Mouse (Mus musculus): Measurements from ENCODE around the gene Fam129a. TPM values are rescaled to one million over a fixed set of nuclear protein-coding genes. Genes with fewer than 3 reads are reported as not detected.

Fam129a gene
- polyA plus RNA-seq, 1 experiment from 2014 or later: 4.6 TPM

GRCm38 (mm10) chr1:151697901-151698641 is 127.1 kb downstream of the Fam129a start:
- 75% methylated on average over 7 of the region's 7 CpGs for WGBS
- ATAC-seq (ENCODE audit: insufficient read depth): no peak
- no peaks in the 10 kb centered on the region; the same call in 1 of the 2 replicates for H3K4me1 ChIP-seq (ENCODE audit: insufficient read depth)
- no peak overlapping the region for H3K9ac ChIP-seq
- H3K27me3 ChIP-seq (ENCODE audit: insufficient read depth, low read length): no peaks in the 10 kb centered on the region
- no peaks in the 10 kb centered on the region for H3K36me3 ChIP-seq (ENCODE audit: insufficient read depth)
- H3K27ac ChIP-seq (ENCODE audit: low read depth): no peak overlapping the region
- DNase-seq: no peak
- TF ChIP-seq CTCF (IDR thresholded peaks at IDR 0.05; ENCODE audit: low read depth): no peak
- H3K9me3 ChIP-seq (ENCODE audit: low read depth, low read length): no peaks in the 10 kb centered on the region
- no peak overlapping the region for H3K4me3 ChIP-seq (ENCODE audit: low read depth, low read length)
- no peak overlapping the region for H3K4me2 ChIP-seq

- 64% methylated on average over 7 of the region's 7 CpGs for WGBS
- no peak for DNase-seq
- H3K9ac ChIP-seq: no peak overlapping the region
- H3K4me3 ChIP-seq (ENCODE audit: low read depth, low read length): no peak overlapping the region
- no peak overlapping the region for H3K4me2 ChIP-seq
- no peaks in the 10 kb centered on the region for H3K36me3 ChIP-seq (ENCODE audit: insufficient read depth)
- no peaks in the 10 kb centered on the region for H3K27me3 ChIP-seq (ENCODE audit: insufficient read depth, low read length)
- H3K9me3 ChIP-seq (ENCODE audit: low read depth, low read length): no peaks in the 10 kb centered on the region
- no peak overlapping the region for H3K27ac ChIP-seq (ENCODE audit: low read depth)
- no peaks in the 10 kb centered on the region; the same call in 1 of the 2 replicates for H3K4me1 ChIP-seq (ENCODE audit: insufficient read depth)
- TF ChIP-seq CTCF (IDR thresholded peaks at IDR 0.05; ENCODE audit: low read depth): peak; percentile 21; the same call in 1 of the 2 replicates
- ATAC-seq (ENCODE audit: insufficient read depth): peak; percentile 24
Measured at GRCm38 (mm10) chr1:151699363-151699762, 128.4 kb downstream of the Fam129a start.

- ATAC-seq (ENCODE audit: insufficient read depth) (no peak), DNase-seq (no peak)
- H3K4me1 ChIP-seq (ENCODE audit: insufficient read depth): no peaks in the 10 kb centered on the region; the same call in 1 of the 2 replicates
- no peak overlapping the region for H3K4me2 ChIP-seq
- H3K36me3 ChIP-seq (ENCODE audit: insufficient read depth): no peaks in the 10 kb centered on the region
- peak; percentile 28 for TF ChIP-seq CTCF (IDR thresholded peaks at IDR 0.05; ENCODE audit: low read depth)
- no peaks in the 10 kb centered on the region for H3K27me3 ChIP-seq (ENCODE audit: insufficient read depth, low read length)
- no peaks in the 10 kb centered on the region for H3K9me3 ChIP-seq (ENCODE audit: low read depth, low read length)
- H3K9ac ChIP-seq: no peak overlapping the region
- 22% methylated on average over 1 of the region's 1 CpGs for WGBS
- no peak overlapping the region for H3K27ac ChIP-seq (ENCODE audit: low read depth)
- H3K4me3 ChIP-seq (ENCODE audit: low read depth, low read length): no peak overlapping the region
Measured at GRCm38 (mm10) chr1:151702816-151703215, 131.8 kb downstream of the Fam129a start.

GRCm38 (mm10) chr1:151705723-151706396 is 134.9 kb downstream of the Fam129a start:
- peak; percentile 51 for ATAC-seq (ENCODE audit: insufficient read depth)
- peak; percentile 99 for TF ChIP-seq CTCF (IDR thresholded peaks at IDR 0.05; ENCODE audit: low read depth)
- no peak overlapping the region for H3K9ac ChIP-seq
- no peaks in the 10 kb centered on the region for H3K9me3 ChIP-seq (ENCODE audit: low read depth, low read length)
- WGBS: 19% methylated on average over 11 of the region's 11 CpGs
- H3K36me3 ChIP-seq (ENCODE audit: insufficient read depth): no peaks in the 10 kb centered on the region
- no peak overlapping the region for H3K4me2 ChIP-seq
- peaks cover 10% of the 10 kb centered on the region for H3K4me1 ChIP-seq (ENCODE audit: insufficient read depth)
- peak; percentile 95 for DNase-seq
- H3K27ac ChIP-seq (ENCODE audit: low read depth): no peak overlapping the region
- no peaks in the 10 kb centered on the region for H3K27me3 ChIP-seq (ENCODE audit: insufficient read depth, low read length)
- no peak overlapping the region for H3K4me3 ChIP-seq (ENCODE audit: low read depth, low read length)

- no peak overlapping the region for H3K4me3 ChIP-seq (ENCODE audit: low read depth, low read length)
- H3K9ac ChIP-seq: no peak overlapping the region
- H3K27ac ChIP-seq (ENCODE audit: low read depth): no peak overlapping the region
- no peak for DNase-seq
- no peak for ATAC-seq (ENCODE audit: insufficient read depth)
- no peaks in the 10 kb centered on the region for H3K9me3 ChIP-seq (ENCODE audit: low read depth, low read length)
- H3K4me1 ChIP-seq (ENCODE audit: insufficient read depth): peaks cover 10% of the 10 kb centered on the region
- no peak overlapping the region for H3K4me2 ChIP-seq
- no peaks in the 10 kb centered on the region for H3K36me3 ChIP-seq (ENCODE audit: insufficient read depth)
- TF ChIP-seq CTCF (IDR thresholded peaks at IDR 0.05; ENCODE audit: low read depth): no peak
- WGBS: 78% methylated on average over 3 of the region's 3 CpGs
- no peaks in the 10 kb centered on the region for H3K27me3 ChIP-seq (ENCODE audit: insufficient read depth, low read length)
Measured at GRCm38 (mm10) chr1:151706397-151706752, 135.4 kb downstream of the Fam129a start.

- H3K4me3 ChIP-seq (ENCODE audit: low read depth, low read length): no peak overlapping the region
- WGBS: 14% methylated on average over 13 of the region's 13 CpGs
- peak; percentile 73 for ATAC-seq (ENCODE audit: insufficient read depth)
- H3K4me2 ChIP-seq: peak overlapping the region; percentile 45
- H3K9ac ChIP-seq: peak overlapping the region; percentile 3; the same call in 1 of the 2 replicates
- peaks cover 10% of the 10 kb centered on the region for H3K4me1 ChIP-seq (ENCODE audit: insufficient read depth)
- H3K27me3 ChIP-seq (ENCODE audit: insufficient read depth, low read length): no peaks in the 10 kb centered on the region
- peak overlapping the region; percentile 68; the same call in 1 of the 2 replicates for H3K27ac ChIP-seq (ENCODE audit: low read depth)
- H3K36me3 ChIP-seq (ENCODE audit: insufficient read depth): no peaks in the 10 kb centered on the region
- DNase-seq: peak; percentile 94
- no peak for TF ChIP-seq CTCF (IDR thresholded peaks at IDR 0.05; ENCODE audit: low read depth)
- no peaks in the 10 kb centered on the region for H3K9me3 ChIP-seq (ENCODE audit: low read depth, low read length)
Measured at GRCm38 (mm10) chr1:151708966-151709733, 138.2 kb downstream of the Fam129a start.

GRCm38 (mm10) chr1:151709734-151710022 is 138.7 kb downstream of the Fam129a start:
- H3K9me3 ChIP-seq (ENCODE audit: low read depth, low read length): no peaks in the 10 kb centered on the region
- no peaks in the 10 kb centered on the region for H3K27me3 ChIP-seq (ENCODE audit: insufficient read depth, low read length)
- H3K36me3 ChIP-seq (ENCODE audit: insufficient read depth): no peaks in the 10 kb centered on the region
- H3K9ac ChIP-seq: no peak overlapping the region
- DNase-seq (no peak), ATAC-seq (ENCODE audit: insufficient read depth) (peak; percentile 67)
- no peak overlapping the region for H3K4me3 ChIP-seq (ENCODE audit: low read depth, low read length)
- 15% methylated on average over 2 of the region's 2 CpGs for WGBS
- peak overlapping the region; percentile 45 for H3K4me2 ChIP-seq
- H3K4me1 ChIP-seq (ENCODE audit: insufficient read depth): peaks cover 10% of the 10 kb centered on the region
- TF ChIP-seq CTCF (IDR thresholded peaks at IDR 0.05; ENCODE audit: low read depth): no peak
- peak overlapping the region; percentile 68; the same call in 1 of the 2 replicates for H3K27ac ChIP-seq (ENCODE audit: low read depth)
